Mouse (Mus musculus) heart, embryonic 14.5 days (tissue): Measurements from ENCODE around the gene Ttc28. TPM values are rescaled to one million over a fixed set of nuclear protein-coding genes. Genes with fewer than 3 reads are reported as not detected.
"Not testable (repeated sequence)": the region's sequence is repeated elsewhere in the genome, so short reads cannot be mapped to it uniquely, and the experiment has no call there.

Experiments used
- ATAC-seq: fragments of 200-750 bp; cut with Nextera tagmentation; 2 replicates; pipeline ENCODE4 v1.8.0; 2017; ENCODE audit warnings: low read depth, moderate TSS enrichment; ENCODE audit not compliant: insufficient number of reproducible peaks, insufficient read depth, low FRiP score
- H3K27ac ChIP-seq, 2 experiments: fragments of 200-500 bp in 1 of 2; fragments of 300-500 bp in 1 of 2; sonication (generic) in 1 of 2; replicated peaks in 1 of 2; 2 replicates each; pipeline ENCODE4 v1.5.1; 2012 to 2014; ENCODE audit warnings: low read depth in 2 of 2, low read length in 2 of 2, control low read depth in 1 of 2, mild to moderate bottlenecking in 1 of 2, mixed read lengths in 1 of 2; ENCODE audit not compliant: control insufficient read depth in 1 of 2, insufficient read depth in 1 of 2
- H3K27me3 ChIP-seq: fragments of 300-500 bp; sonication (generic); 2 replicates; pipeline ENCODE4 v1.6.1; 2014; ENCODE audit warnings: mild to moderate bottlenecking, low read length, control low read depth; ENCODE audit not compliant: control insufficient read depth, insufficient read depth
- H3K36me3 ChIP-seq: fragments of 300-500 bp; sonication (generic); 2 replicates; pipeline ENCODE4 v1.6.1; 2014; ENCODE audit warnings: mild to moderate bottlenecking, control low read depth, low read length, mixed read lengths; ENCODE audit not compliant: control insufficient read depth, insufficient read depth
- H3K4me1 ChIP-seq, 2 experiments: fragments of 200-500 bp in 1 of 2; fragments of 300-500 bp in 1 of 2; sonication (generic) in 1 of 2; 2 replicates each; pipeline ENCODE4 v1.6.1; 2012 to 2014; ENCODE audit warnings: low read length in 2 of 2, control low read depth in 1 of 2, mixed read lengths in 1 of 2; ENCODE audit not compliant: control insufficient read depth in 2 of 2, insufficient read depth in 2 of 2
- H3K4me2 ChIP-seq: fragments of 300-500 bp; sonication (generic); 2 replicates; pipeline ENCODE4 v1.6.1; 2014; ENCODE audit warnings: mild to moderate bottlenecking, low read length
- H3K4me3 ChIP-seq, 2 experiments: fragments of 200-500 bp in 1 of 2; fragments of 300-500 bp in 1 of 2; sonication (generic) in 1 of 2; 2 replicates each; pipeline ENCODE4 v1.5.1; 2012 to 2014; ENCODE audit warnings: low read length in 2 of 2, mild to moderate bottlenecking in 2 of 2, control low read depth in 1 of 2, low read depth in 1 of 2, moderate library complexity in 1 of 2; ENCODE audit not compliant: control insufficient read depth in 1 of 2, insufficient read depth in 1 of 2
- H3K9ac ChIP-seq: fragments of 300-500 bp; sonication (generic); 2 replicates; pipeline ENCODE4 v1.6.1; 2014; ENCODE audit warnings: mild to moderate bottlenecking, low read length
- H3K9me3 ChIP-seq: fragments of 300-500 bp; sonication (generic); 2 replicates; pipeline ENCODE4 v1.6.1; 2016; ENCODE audit warnings: low read length, control low read depth; ENCODE audit not compliant: control insufficient read depth
- WGBS: fragments of 180-500 bp; shearing (Covaris S2); extraction: QIAGEN DNeasy Blood & Tissue Kit; methylation state at CpG from one replicate; pipeline ENCODE4 v1.1.7; 2014; 5-methylcytosine and 5-hydroxymethylcytosine counted together
- polyA plus RNA-seq: library from polyadenylated mRNA; unstranded; fragments of >200 nt; fragmentation: Nextera tagmentation; extraction: Ambion mirVana; gene quantifications from 2 replicates; pipeline ENCODE4 v1.2.1, GENCODE M21; 2014

Ttc28 gene
- polyA plus RNA-seq, 1 experiment from 2014 or later = 9.0 TPM

GRCm38 (mm10) chr5:111244061-111244460, 364.5 kb downstream of the Ttc28 start:
- peaks cover 4% of the 10 kb centered on the region; the same call in 1 of the 2 replicates for H3K36me3 ChIP-seq
- 0 out of 2 replicates have a peak, but pooled peaks cover 2% of the 10 kb centered on the region for H3K27me3 ChIP-seq
- no peak overlapping the region for H3K27ac ChIP-seq
- H3K4me3 ChIP-seq = no peak overlapping the region
- no peaks in the 10 kb centered on the region for H3K9me3 ChIP-seq
- peaks cover 27 to 35% of the 10 kb centered on the region in 2 experiments for H3K4me1 ChIP-seq
- H3K9ac ChIP-seq = 0 out of 2 replicates have a peak overlapping the region, but pooled peaks have one; percentile 8
- no peak overlapping the region for H3K4me2 ChIP-seq
- ATAC-seq = no peak
- WGBS = 51% methylated on average over 9 of the region's 9 CpGs

DNA sequence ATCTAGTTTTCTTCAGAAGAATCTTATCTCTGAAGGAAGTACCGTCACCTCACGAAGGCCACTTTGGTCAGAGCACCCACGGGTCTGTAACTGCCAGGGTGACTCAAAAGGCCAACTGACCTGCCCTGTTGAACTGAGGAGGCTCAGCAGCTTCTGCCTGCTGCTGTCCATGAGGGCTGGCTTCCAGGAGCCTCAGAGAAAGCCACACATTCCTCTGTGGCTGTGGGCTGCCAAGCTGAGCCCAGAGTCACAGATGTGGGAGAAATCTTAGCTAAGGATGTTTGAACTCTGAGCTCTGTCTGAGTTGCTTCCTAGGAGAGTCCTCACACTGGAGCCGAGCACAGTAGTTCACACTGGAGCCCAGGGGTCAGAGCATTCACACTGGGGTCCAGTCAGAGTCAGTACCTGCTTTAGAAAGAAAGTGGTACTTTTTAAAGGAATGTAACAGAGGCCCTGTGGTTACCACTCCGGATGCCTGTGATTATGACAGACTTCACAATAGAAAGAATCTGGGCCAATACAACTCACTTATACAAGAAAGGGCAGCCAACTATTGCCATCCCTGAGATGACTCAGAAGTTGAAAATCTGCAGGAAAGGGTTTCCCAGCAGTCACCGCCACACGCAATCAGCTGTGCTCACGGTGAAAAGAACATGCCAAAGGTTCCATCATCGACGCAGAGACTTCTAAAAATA, 368.1 kb downstream of the Ttc28 start:
- Histone ChIP-seq H3K9me3 (no peaks in the 10 kb centered on the region), H3K27ac (peak overlapping the region; percentile 8 to 58; a peak in 2 of 4 replicates), H3K36me3 (no peaks in the 10 kb centered on the region), H3K4me2 (no peak overlapping the region), H3K27me3 (no peaks in the 10 kb centered on the region), H3K9ac (no peak overlapping the region), H3K4me1 (peaks cover 26 to 35% of the 10 kb centered on the region in 2 experiments), H3K4me3 (no peak overlapping the region)
- WGBS = 26% methylated on average over 10 of the region's 10 CpGs
- no peak for ATAC-seq

GRCm38 (mm10) chr5:111252147-111252546, 372.5 kb downstream of the Ttc28 start:
- H3K27me3 ChIP-seq = no peaks in the 10 kb centered on the region
- no peak for ATAC-seq
- no peak overlapping the region for H3K4me3 ChIP-seq
- peaks cover 8 to 13% of the 10 kb centered on the region in 2 experiments for H3K4me1 ChIP-seq
- no peak overlapping the region for H3K27ac ChIP-seq
- no peaks in the 10 kb centered on the region for H3K9me3 ChIP-seq
- WGBS = 86% methylated on average over 3 of the region's 3 CpGs
- H3K36me3 ChIP-seq = no peaks in the 10 kb centered on the region
- H3K9ac ChIP-seq = no peak overlapping the region
- H3K4me2 ChIP-seq = no peak overlapping the region

- Histone ChIP-seq H3K27me3 (no peaks in the 10 kb centered on the region), H3K9ac (no peak overlapping the region), H3K27ac (no peak overlapping the region), H3K4me1 (no peaks in the 10 kb centered on the region), H3K36me3 (no peaks in the 10 kb centered on the region), H3K4me3 (no peak overlapping the region), H3K9me3 (no peaks in the 10 kb centered on the region), H3K4me2 (no peak overlapping the region)
- no peak for ATAC-seq
- WGBS = 76% methylated on average over 9 of the region's 9 CpGs
Observed at GRCm38 (mm10) chr5:111254362-111254761, 374.8 kb downstream of the Ttc28 start.

- no peaks in the 10 kb centered on the region for H3K9me3 ChIP-seq
- no peak overlapping the region for H3K9ac ChIP-seq
- H3K4me2 ChIP-seq = no peak overlapping the region
- H3K4me1 ChIP-seq = no peaks in the 10 kb centered on the region
- H3K36me3 ChIP-seq = no peaks in the 10 kb centered on the region
- H3K27ac ChIP-seq = no peak overlapping the region
- H3K27me3 ChIP-seq = no peaks in the 10 kb centered on the region
- no peak for ATAC-seq
- 86% methylated on average over 11 of the region's 11 CpGs for WGBS
- no peak overlapping the region for H3K4me3 ChIP-seq
Observed at GRCm38 (mm10) chr5:111254781-111255180, 375.2 kb downstream of the Ttc28 start.

- Histone ChIP-seq H3K27ac (no peak overlapping the region), H3K4me2 (no peak overlapping the region), H3K9me3 (no peaks in the 10 kb centered on the region), H3K36me3 (no peaks in the 10 kb centered on the region), H3K9ac (no peak overlapping the region), H3K4me3 (no peak overlapping the region), H3K4me1 (peaks cover 3 to 5% of the 10 kb centered on the region in 2 experiments; a peak in 1 of 4 replicates), H3K27me3 (no peaks in the 10 kb centered on the region)
- ATAC-seq = no peak
- 68% methylated on average over 7 of the region's 7 CpGs for WGBS
Observed at GRCm38 (mm10) chr5:111256181-111256580, 376.6 kb downstream of the Ttc28 start.

- Histone ChIP-seq H3K4me2 (no peak overlapping the region), H3K27ac (no peak overlapping the region), H3K9me3 (no peaks in the 10 kb centered on the region), H3K36me3 (no peaks in the 10 kb centered on the region), H3K9ac (no peak overlapping the region), H3K27me3 (no peaks in the 10 kb centered on the region), H3K4me3 (no peak overlapping the region), H3K4me1 (peaks cover 9 to 13% of the 10 kb centered on the region in 2 experiments; a peak in 3 of 4 replicates)
- ATAC-seq = no peak
- WGBS = 2% methylated on average over 2 of the region's 2 CpGs
Observed at GRCm38 (mm10) chr5:111257127-111257526, 377.5 kb downstream of the Ttc28 start.

DNA sequence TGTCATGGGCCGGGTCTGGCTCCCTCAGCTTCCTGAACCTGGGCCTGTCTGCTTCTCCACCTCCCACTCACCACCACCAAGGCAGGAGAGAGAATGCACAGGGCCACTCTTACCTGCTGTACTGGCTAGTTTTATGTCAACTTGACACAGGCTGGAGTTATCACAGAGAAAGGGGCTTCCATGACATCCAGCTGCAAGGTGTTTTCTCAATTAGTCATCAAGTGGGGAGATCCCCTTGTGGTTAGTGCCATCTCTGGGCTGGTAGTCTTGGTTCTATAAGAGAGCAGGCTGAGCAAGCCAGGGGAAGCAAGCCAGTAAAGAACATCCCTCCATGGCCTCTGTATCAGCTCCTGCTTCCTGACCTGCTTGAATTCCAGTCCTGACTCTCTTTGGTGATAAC, 381.6 kb downstream of the Ttc28 start:
- not testable (repeated sequence) for H3K27me3 ChIP-seq, H3K9me3 ChIP-seq, ATAC-seq, H3K9ac ChIP-seq, H3K4me2 ChIP-seq, H3K36me3 ChIP-seq, H3K4me3 ChIP-seq
- WGBS = 61% methylated on average over 1 of the region's 1 CpGs
- H3K4me1 ChIP-seq = peaks cover 26 to 35% of the 10 kb centered on the region in 2 experiments
- peak overlapping the region in 1 of 2 experiments; percentile 64; a peak in 1 of 4 replicates for H3K27ac ChIP-seq
